In genomic region chr9:43745951-43746703, GRCm38 (mm10) we compare ENCODE assay signal across 9 mouse cellular contexts. TPM values are rescaled to one million over a fixed set of nuclear protein-coding genes. Genes with fewer than 3 reads are reported as not detected.
DNase-seq lines count a peak whose midpoint lies in the region; ATAC-seq lines count a peak whose summit lies in the region.
"Had no signal": no experiment of that assay in that cellular context is flagged by ENCODE, and none has a peak within 500 bp of the region (broad histone marks: within the 10 kb centered on the region; RNA-seq: fewer than 3 reads in every experiment).

No protein-coding gene starts in this region.

- peak overlapping the region; percentile 98 for H3K4me2 ChIP-seq in heart, embryonic 14.5 days (ENCODE audit: low read length)
- H3K4me2 ChIP-seq in intestine, embryonic 14.5 days (ENCODE audit: low read length): peak overlapping the region; percentile 89
- H3K4me2 ChIP-seq in midbrain, embryonic 16.5 days (ENCODE audit: low read length): peak overlapping the region; percentile 89

- DNase-seq in heart, adult 18-20 months: no peak
- DNase-seq in embryo, embryonic 9.5 days (ENCODE audit: extremely low spot score): peak; percentile 48
- DNase-seq in intestine, embryonic 14.5 days (ENCODE audit: low spot score): no peak
- no peak for DNase-seq in adrenal gland, adult (ENCODE audit: inconsistent age in 2 of 2, low spot score in 1 of 2)
- no peak for DNase-seq in gastrocnemius, postnatal 36 days

- no peak for ATAC-seq in heart, embryonic 14.5 days (ENCODE audit: insufficient number of reproducible peaks, insufficient read depth, low FRiP score, low read depth)
- ATAC-seq in intestine, embryonic 14.5 days (replicated peaks; ENCODE audit: low FRiP score, low TSS enrichment, low read depth): no peak
- no peak for ATAC-seq in midbrain, embryonic 16.5 days
- ATAC-seq in CD4-positive, CD25-positive, alpha-beta regulatory T cell, adult 4 months: no peak
- ATAC-seq: Patski had no signal

- no peaks in the 10 kb centered on the region for H3K36me3 ChIP-seq in heart, embryonic 14.5 days (ENCODE audit: control insufficient read depth, insufficient read depth, low read length)
- H3K36me3 ChIP-seq in intestine, embryonic 14.5 days (ENCODE audit: control insufficient read depth, insufficient read depth, low read length): no peaks in the 10 kb centered on the region
- H3K36me3 ChIP-seq in midbrain, embryonic 16.5 days (ENCODE audit: control insufficient read depth, insufficient read depth, low read length): no peaks in the 10 kb centered on the region

- peak overlapping the region; percentile 76 to 82; a peak in 2 of 4 replicates for H3K4me3 ChIP-seq in heart, embryonic 14.5 days (ENCODE audit: control insufficient read depth in 1 of 2, insufficient read depth in 1 of 2, low read depth in 1 of 2, low read length in 2 of 2)
- peak overlapping the region; percentile 75 for H3K4me3 ChIP-seq in intestine, embryonic 14.5 days (ENCODE audit: low read depth, low read length)
- H3K4me3 ChIP-seq in midbrain, embryonic 16.5 days (ENCODE audit: low read depth, low read length): peak overlapping the region; percentile 89

- 13% methylated on average over 13 of the region's 13 CpGs for WGBS in heart, embryonic 14.5 days
- WGBS in intestine, embryonic 14.5 days: 14% methylated on average over 12 of the region's 13 CpGs
- 5% methylated on average over 12 of the region's 13 CpGs for WGBS in midbrain, embryonic 16.5 days

- intact Hi-C loops in gastrocnemius, postnatal 36 days (cut with DNase I): loop anchor here (2.0 to 10.0 kb wide), 2 partner anchors 51 to 299 kb away; partner anchors contain the start of gene Thy1

- H3K9me3 ChIP-seq in heart, embryonic 14.5 days (ENCODE audit: control insufficient read depth, low read length): no peaks in the 10 kb centered on the region
- H3K9me3 ChIP-seq in intestine, embryonic 14.5 days (ENCODE audit: control insufficient read depth, low read length): no peaks in the 10 kb centered on the region
- H3K9me3 ChIP-seq in midbrain, embryonic 16.5 days (replicated peaks; ENCODE audit: control insufficient read depth, low read length, poor library complexity, severe bottlenecking): no peaks in the 10 kb centered on the region

- peaks cover 13% of the 10 kb centered on the region for H3K27me3 ChIP-seq in heart, embryonic 14.5 days (ENCODE audit: control insufficient read depth, insufficient read depth, low read length)
- H3K27me3 ChIP-seq in intestine, embryonic 14.5 days (replicated peaks; ENCODE audit: control insufficient read depth, insufficient read depth, low read length): no peaks in the 10 kb centered on the region
- 0 out of 2 replicates have a peak, but pooled peaks cover 4% of the 10 kb centered on the region for H3K27me3 ChIP-seq in midbrain, embryonic 16.5 days (ENCODE audit: control insufficient read depth, insufficient read depth, low read depth, low read length)
- H3K27me3 ChIP-seq: Patski had no signal

- H3K9ac ChIP-seq in heart, embryonic 14.5 days (ENCODE audit: low read length): peak overlapping the region; percentile 84; the same call in 1 of the 2 replicates
- peak overlapping the region; percentile 88 for H3K9ac ChIP-seq in intestine, embryonic 14.5 days (ENCODE audit: low read length)
- H3K9ac ChIP-seq in midbrain, embryonic 16.5 days (ENCODE audit: low read depth, low read length): peak overlapping the region; percentile 96

- H3K4me1 ChIP-seq in heart, embryonic 14.5 days (ENCODE audit: control insufficient read depth in 2 of 2, insufficient read depth in 2 of 2, low read length in 2 of 2): peaks cover 12 to 28% of the 10 kb centered on the region in 2 experiments; a peak in 3 of 4 replicates
- peaks cover 28% of the 10 kb centered on the region for H3K4me1 ChIP-seq in intestine, embryonic 14.5 days (replicated peaks; ENCODE audit: control insufficient read depth, insufficient read depth, low read length)
- H3K4me1 ChIP-seq in midbrain, embryonic 16.5 days (ENCODE audit: control insufficient read depth, insufficient read depth, low read length): peaks cover 39% of the 10 kb centered on the region

- H3K27ac ChIP-seq in heart, embryonic 14.5 days (replicated peaks in 1 of 2; ENCODE audit: control insufficient read depth in 1 of 2, insufficient read depth in 1 of 2, low read depth in 2 of 2, low read length in 2 of 2): no peak overlapping the region
- no peak overlapping the region for H3K27ac ChIP-seq in intestine, embryonic 14.5 days (ENCODE audit: low read depth)
- peak overlapping the region; percentile 94 for H3K27ac ChIP-seq in midbrain, embryonic 16.5 days (ENCODE audit: low read length)

RNA-seq across cellular contexts. Expression of gene Nectin1, which starts 2.3 kb away (rescaled TPM):
- 1.5 and 1.9 TPM in 2 replicates for polyA plus RNA-seq in heart, embryonic 14.5 days (2014; fragmentation: Nextera tagmentation; extraction: Ambion mirVana)
- total RNA-seq in heart, adult 18-20 months (2021): 1 to 10 TPM; 3.8 to 4.0 TPM
- polyA plus RNA-seq in intestine, embryonic 14.5 days (2014; fragmentation: Nextera tagmentation; extraction: Ambion mirVana): 5.9 and 6.2 TPM in 2 replicates
- 13.2 and 13.4 TPM in 2 replicates for polyA plus RNA-seq in midbrain, embryonic 16.5 days (2015; fragmentation: Nextera tagmentation; extraction: Ambion mirVana)
- under 1 TPM; 0.34 to 0.48 TPM for polyA plus RNA-seq in CD4-positive, CD25-positive, alpha-beta regulatory T cell, adult 4 months (2017; shearing (Covaris generic))
- total RNA-seq in gastrocnemius, postnatal 36 days (2021): 1 to 10 TPM; 1.8 to 2.3 TPM
